Mouse (Mus musculus) forebrain, embryonic 15.5 days (tissue): ENCODE measurements at regions not wholly inside any gene's neighbourhood (a gene's known extent, or its start where the extent isn't known, plus 50 kb on each side); places are given as distances from the start of the nearest gene placed in this dataset.

ENCODE experiments used
- ATAC-seq: fragments of 200-750 bp; cut with Nextera tagmentation; replicated peaks from 2 replicates; pipeline ENCODE4 v1.8.0; 2017; ENCODE audit warnings: mild to moderate bottlenecking, moderate TSS enrichment, moderate library complexity
- H3K27ac ChIP-seq: fragments of 300-500 bp; sonication (generic); replicated peaks from 2 replicates; pipeline ENCODE4 v1.5.1; 2015; ENCODE audit warnings: mild to moderate bottlenecking, inconsistent platforms
- H3K27me3 ChIP-seq: fragments of 300-500 bp; sonication (generic); 2 replicates; pipeline ENCODE4 v1.6.1; 2015; ENCODE audit warnings: inconsistent platforms
- H3K36me3 ChIP-seq: fragments of 300-500 bp; sonication (generic); 2 replicates; pipeline ENCODE4 v1.6.1; 2015; ENCODE audit warnings: mild to moderate bottlenecking, inconsistent platforms
- H3K4me1 ChIP-seq: fragments of 300-500 bp; sonication (generic); 2 replicates; pipeline ENCODE4 v1.6.1; 2015; ENCODE audit warnings: inconsistent platforms
- H3K4me2 ChIP-seq: fragments of 300-500 bp; sonication (generic); replicated peaks from 2 replicates; pipeline ENCODE4 v1.6.1; 2015; ENCODE audit warnings: mild to moderate bottlenecking, inconsistent platforms
- H3K4me3 ChIP-seq: fragments of 300-500 bp; sonication (generic); 2 replicates; pipeline ENCODE4 v1.5.1; 2015; ENCODE audit warnings: mild to moderate bottlenecking, inconsistent platforms
- H3K9ac ChIP-seq: fragments of 300-500 bp; sonication (generic); replicated peaks from 2 replicates; pipeline ENCODE4 v1.6.1; 2015; ENCODE audit warnings: mild to moderate bottlenecking, inconsistent platforms
- H3K9me3 ChIP-seq: fragments of 300-500 bp; sonication (generic); 2 replicates; pipeline ENCODE4 v1.6.1; 2016; ENCODE audit warnings: inconsistent platforms
- WGBS: fragments of 180-500 bp; shearing (Covaris S2); methylation state at CpG from one replicate; pipeline ENCODE4 v1.1.7; 2015; ENCODE audit warnings: mixed read lengths; 5-methylcytosine and 5-hydroxymethylcytosine counted together

GRCm38 (mm10) chr1:142742307-142742706, 898.2 kb upstream of the B3galt2 start:
- peak; percentile 67; the same call in 1 of the 2 replicates for ATAC-seq
- Histone ChIP-seq H3K9ac (no peak overlapping the region), H3K36me3 (no peaks in the 10 kb centered on the region), H3K4me2 (no peak overlapping the region), H3K4me1 (no peaks in the 10 kb centered on the region), H3K27me3 (no peaks in the 10 kb centered on the region), H3K27ac (no peak overlapping the region), H3K9me3 (no peaks in the 10 kb centered on the region), H3K4me3 (no peak overlapping the region)
- 20% methylated on average over 2 of the region's 2 CpGs for WGBS

GRCm38 (mm10) chr1:142771010-142771409, 869.5 kb upstream of the B3galt2 start:
- Histone ChIP-seq H3K4me2 (no peak overlapping the region), H3K4me3 (no peak overlapping the region), H3K9me3 (no peaks in the 10 kb centered on the region), H3K4me1 (no peaks in the 10 kb centered on the region), H3K27me3 (no peaks in the 10 kb centered on the region), H3K36me3 (no peaks in the 10 kb centered on the region), H3K9ac (no peak overlapping the region), H3K27ac (no peak overlapping the region)
- ATAC-seq: no peak
- 92% methylated on average over 2 of the region's 2 CpGs for WGBS
